Mouse (Mus musculus): ENCODE data around the gene Scimp.
"Not testable (repeated sequence)": the region's sequence is repeated elsewhere in the genome, so short reads cannot be mapped to it uniquely, and the experiment has no call there.

The Scimp gene

GRCm38 (mm10) chr11:70765776-70766445 is 46.5 kb downstream of the Scimp start:
- peak; percentile 94 for DNase-seq

DNA sequence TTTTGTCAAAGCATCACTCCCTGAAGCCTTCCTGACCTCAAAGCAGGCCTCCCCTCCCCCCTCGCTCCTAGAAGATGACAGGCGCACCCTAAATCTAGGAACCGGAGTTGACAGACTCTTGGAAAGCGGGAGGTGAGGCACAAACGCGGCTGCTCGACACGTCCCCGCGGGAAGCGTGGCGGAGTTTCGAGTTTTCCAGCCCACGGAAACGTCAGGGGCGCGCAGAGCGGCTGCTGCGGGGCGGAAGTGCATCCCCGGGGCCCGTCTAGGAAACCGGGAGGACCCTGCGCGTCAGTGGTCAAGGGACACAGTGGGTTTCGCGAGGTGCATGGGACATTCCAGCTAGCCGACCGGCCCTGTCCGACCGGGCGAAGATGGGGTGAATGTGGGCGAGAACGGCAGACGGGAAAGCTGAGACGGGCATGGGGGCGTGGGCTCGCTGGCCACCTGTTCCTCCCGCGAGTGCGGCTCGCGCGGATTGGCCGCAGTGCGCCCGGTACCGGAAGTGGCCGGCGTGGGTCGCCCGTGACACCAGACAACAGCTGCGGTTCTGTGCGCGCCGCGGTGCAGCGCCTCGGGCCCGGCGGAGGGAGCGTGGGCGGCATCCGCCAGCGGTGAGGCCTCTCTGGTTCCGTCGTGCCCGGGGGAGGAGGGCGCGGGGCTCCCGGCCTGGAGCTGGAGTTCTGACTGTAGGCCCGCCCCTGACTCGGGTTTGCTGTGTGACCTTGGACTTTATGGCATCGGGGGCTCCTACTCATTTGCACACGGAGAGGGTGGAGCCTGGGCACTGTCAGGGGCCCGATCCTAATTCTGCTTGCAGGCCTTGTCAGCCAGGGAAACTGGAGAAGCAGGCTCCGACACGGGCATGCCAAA is 48.2 kb downstream of the Scimp start, which contains the start of gene Zfp3:
Zfp3 (plus strand) TSS at position 274 of the 873 bp plus-strand sequence.
- peak; percentile 99 for DNase-seq

DNA sequence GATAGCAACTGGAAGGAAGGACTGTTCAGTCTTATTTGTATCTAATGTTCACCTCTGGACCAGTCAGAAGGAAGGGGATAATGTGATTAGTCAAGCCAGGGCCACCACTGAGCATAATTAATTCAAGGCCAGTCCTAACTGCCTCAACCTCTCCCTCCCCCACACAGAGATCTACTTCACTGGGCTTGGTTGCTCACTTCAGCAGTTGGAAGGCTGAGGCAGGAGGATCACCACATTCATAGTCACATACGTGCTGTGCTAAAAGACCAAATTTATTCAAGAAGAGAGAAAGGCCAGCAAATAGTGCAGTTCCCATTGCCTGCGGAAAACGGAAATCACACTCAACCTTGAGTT is 48.8 kb downstream of the Scimp start:
- peak; percentile 75 for DNase-seq

DNA sequence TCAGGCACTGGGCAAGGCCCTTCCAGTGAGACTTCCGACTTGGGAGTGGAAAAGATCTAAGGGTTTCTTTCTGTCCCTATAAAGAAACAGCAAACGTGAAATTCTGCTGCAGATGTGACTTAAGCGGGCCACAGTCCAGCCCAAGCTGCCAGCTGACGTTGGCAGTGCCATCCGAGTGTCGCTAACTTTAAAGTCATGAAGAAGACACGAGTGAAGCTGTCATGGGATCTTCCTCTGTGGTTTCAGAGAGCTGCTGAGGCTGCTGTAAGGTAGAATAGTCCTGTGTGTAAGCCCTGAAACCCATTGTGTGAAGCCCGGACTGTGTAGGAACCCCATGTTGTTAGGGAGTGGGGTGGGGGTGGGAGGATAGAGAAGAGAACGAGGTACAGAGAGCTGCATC is 49.7 kb downstream of the Scimp start:
- no peak for DNase-seq

DNA sequence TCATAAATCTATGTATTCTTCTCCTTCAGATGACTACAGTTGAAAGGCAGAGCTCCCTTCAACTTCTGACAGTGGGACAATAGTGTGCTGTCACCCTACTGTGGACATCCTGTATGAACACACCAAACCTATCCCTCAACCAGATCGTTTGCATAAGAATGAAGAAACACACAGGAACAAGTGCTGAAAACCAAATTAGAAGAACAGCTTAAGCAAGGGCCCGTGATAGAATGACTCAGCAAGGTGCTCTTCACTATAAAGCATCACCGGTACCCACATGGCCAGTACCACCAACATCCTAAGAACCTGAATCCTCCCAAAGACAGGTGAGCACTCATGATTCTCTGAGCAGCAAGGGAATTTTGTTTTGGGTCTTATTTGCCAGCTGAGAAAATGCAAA is 51.9 kb downstream of the Scimp start:
- DNase-seq, result not testable (repeated sequence)

- DNase-seq, result no peak
Observed at GRCm38 (mm10) chr11:70755645-70756044, 56.7 kb downstream of the Scimp start.

- DNase-seq, result no peak
Observed at GRCm38 (mm10) chr11:70754958-70755357, 57.4 kb downstream of the Scimp start.

DNA sequence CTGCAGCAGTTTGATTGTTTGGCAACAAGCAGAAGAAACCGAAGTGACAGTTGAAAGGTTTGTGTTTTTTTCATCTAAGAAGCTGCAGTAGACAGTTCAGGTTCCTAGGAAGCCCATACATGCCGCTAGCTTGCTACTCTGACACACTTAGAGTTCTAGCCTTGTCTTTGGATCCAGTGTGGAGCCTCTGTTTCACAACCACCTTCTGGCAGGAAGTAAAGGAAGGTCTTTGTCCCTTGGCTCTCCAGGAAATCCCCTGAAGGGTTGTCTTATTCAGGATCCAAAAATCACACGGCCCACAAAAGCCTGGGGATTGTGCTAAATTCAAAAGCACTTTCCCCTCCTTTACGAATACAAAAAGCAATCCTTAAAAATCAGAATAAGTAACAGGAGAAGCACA is 57.9 kb downstream of the Scimp start:
- no peak for DNase-seq

GRCm38 (mm10) chr11:70753146-70753545 is 59.2 kb downstream of the Scimp start:
- no peak for DNase-seq

DNA sequence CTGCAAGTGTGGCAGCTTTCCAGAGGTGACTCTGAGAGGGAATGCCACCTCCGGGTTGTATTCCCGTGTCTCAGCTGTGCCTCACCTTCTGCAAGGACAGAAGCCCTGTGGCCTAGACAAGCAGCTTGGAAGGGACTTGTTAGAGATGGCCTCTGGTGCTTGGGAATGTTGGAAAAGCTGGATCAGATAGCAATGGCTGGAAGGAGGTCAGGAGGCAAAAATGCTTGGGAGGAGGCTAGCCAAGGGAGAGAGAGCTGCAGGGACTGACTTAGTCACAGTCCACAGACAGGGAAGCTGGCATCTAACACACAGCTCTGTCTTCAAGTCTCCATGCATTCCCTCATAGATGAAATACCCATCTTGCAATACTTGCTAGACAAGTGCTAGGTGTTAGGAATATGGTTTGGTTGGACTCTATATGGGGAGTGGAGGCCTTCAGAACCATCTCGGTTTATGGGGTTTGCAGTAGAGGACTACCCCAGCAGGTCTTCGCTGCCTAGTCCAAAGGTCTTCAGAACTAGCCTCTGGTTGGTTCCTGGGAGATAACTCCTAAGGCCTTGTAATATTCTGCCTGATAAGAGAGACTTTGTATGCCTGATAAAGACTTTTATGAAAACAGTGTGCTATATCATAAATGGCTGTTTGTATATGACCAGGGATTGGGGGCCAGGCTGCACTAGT is 59.9 kb downstream of the Scimp start:
- DNase-seq, result no peak

DNA sequence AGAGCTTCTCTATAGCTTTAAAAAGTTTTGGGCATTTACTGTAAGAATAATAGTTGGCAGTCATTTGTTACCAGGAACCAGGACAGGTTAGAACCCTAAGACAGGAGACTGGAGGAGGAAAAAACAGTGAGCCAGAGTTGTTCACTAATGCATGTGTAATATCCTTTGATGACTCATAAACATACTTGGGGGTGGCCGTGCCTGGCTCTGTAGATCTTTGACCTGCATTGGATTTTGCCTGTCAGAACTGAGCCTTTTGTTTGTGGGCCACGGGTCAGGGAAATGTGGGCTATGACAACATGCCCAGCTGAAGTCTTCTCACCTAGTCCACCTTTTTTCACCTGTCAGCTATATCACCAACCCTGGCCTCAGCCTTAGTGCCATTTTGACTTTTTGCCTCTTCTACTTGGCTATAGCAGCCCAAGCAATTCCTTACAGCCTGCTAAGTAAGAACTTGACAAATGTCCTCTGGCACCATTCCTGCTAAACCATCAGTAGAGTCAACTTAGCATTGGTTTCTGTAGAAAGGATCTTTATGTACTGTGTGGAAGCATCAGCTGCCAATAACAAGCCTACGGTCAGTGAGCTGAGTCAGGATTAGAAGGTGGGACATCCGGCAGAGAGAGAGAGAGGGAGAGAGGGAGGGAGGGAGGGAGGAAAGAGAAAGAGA is 64.4 kb downstream of the Scimp start:
- DNase-seq, result no peak

GRCm38 (mm10) chr11:70745636-70746035 is 66.8 kb downstream of the Scimp start:
- no peak for DNase-seq

DNA sequence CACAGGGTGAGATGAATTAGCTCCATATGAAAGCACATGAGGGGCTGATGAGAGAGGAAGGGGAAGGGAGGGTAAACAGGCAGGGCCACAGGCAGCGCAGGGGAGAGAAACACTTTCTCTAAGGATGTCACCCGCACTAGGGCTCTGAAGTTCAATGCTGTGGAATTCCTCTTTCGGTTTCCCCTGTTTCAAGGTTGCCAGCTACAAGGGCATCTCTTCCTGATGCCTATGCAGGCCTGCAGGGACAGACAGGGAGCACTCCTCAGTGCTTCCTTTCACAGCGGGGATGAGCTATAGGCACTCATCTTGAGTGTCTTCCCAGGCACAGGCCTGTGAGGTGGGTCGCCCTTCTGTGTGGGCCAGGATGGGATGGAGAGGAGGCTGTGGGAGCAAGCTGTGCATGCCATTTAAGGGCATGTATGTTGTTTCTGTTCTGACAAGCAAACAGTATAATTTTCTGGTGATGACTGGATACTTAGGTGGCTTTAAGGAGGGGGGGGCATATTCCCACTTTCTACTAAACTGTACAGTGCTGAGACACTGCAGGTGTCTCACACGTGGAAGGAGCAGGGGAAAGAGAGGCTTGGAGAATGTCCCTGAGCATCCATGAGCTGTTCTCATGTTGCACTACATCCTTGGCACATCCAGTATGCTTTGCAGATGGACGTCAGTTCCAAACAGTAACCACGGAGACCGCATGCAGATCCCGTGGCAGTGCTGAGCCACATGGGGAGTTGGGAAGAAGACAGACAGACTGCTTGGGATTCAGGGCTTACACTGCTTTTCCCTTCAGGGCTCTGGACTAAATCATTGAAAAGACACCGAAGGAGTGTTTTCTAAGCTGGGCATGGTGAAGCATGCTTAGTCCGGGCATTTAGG is 69.6 kb downstream of the Scimp start:
- DNase-seq, result no peak

DNA sequence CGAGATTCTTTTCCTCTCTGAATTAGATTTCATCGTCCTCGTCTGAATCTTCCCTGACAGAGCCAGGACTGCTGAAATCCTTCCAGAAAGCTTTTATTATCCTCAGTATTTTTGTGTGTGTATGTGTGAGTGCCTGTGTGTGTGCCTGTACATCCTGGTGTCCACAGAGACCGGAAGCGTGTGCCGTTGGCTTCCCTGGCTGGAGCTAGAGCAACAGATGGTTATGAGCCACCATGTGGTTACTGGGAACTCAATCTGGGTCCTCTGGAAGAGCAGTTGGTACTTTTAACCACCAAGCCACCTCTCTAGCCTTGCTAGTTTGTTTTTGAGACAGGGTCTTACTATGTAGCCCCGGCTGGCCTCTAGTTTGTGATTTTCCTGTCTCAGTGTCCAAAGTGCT is 70.3 kb downstream of the Scimp start:
- no peak for DNase-seq

DNA sequence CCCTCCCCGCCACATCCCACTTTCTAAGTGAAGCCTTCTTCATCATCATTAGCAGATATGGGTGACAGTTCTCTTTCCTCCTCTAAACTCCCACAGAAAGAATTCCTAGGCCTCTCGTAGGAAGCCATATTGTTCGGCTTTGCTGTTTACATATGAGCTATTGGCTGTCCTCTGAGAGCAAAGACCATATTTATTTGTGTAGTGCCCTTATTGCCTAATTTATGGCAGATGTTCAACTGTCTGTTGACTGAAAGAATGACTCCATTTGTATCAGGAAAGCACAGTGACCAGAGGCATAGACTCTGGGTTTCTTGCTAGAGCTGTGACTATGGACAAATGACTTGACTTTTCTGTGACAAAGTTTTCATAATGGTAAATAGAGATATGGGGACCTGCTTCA is 70.8 kb downstream of the Scimp start:
- no peak for DNase-seq

Measured in heart, adult 11 months (tissue).